Mouse (Mus musculus) G1E (cell line): ENCODE measurements around the gene Cep57. TPM values are rescaled to one million over a fixed set of nuclear protein-coding genes. Genes with fewer than 3 reads are reported as not detected.

Source experiments
- ATAC-seq: 2 replicates; pipeline ENCODE4 v1.8.0; 2016; ENCODE audit warnings: mild to moderate bottlenecking; ENCODE audit not compliant: insufficient number of reproducible peaks, poor library complexity, low FRiP score, severe bottlenecking; ENCODE audit errors: extremely low read depth
- DNase-seq: peaks from one replicate; pipeline ENCODE4 v3.0.0; 2012; ENCODE audit warnings: low spot score
- H3K27me3 ChIP-seq: 2 replicates; pipeline ENCODE4 v1.6.1; 2012; ENCODE audit warnings: mild to moderate bottlenecking, low read length, inconsistent platforms; ENCODE audit not compliant: insufficient read depth
- H3K36me3 ChIP-seq: replicated peaks from 2 replicates; pipeline ENCODE3; 2012; ENCODE audit warnings: mild to moderate bottlenecking, inconsistent platforms
- H3K4me1 ChIP-seq: 2 replicates; pipeline ENCODE4 v1.6.1; 2012; ENCODE audit warnings: low read depth, low read length, inconsistent platforms, mixed read lengths; ENCODE audit not compliant: insufficient read depth
- H3K4me3 ChIP-seq: 2 replicates; pipeline ENCODE4 v1.5.1; 2012; ENCODE audit warnings: low read depth, mild to moderate bottlenecking, inconsistent platforms, low read length, moderate library complexity, mixed read lengths
- H3K9me3 ChIP-seq: replicated peaks from 2 replicates; pipeline ENCODE4 v1.6.1; 2012; ENCODE audit warnings: inconsistent platforms
- CTCF ChIP-seq: IDR thresholded peaks from 2 replicates; pipeline ENCODE4 v1.5.1; 2012; ENCODE audit warnings: low read depth, low read length, inconsistent platforms, mixed read lengths
- GATA1 ChIP-seq: IDR thresholded peaks from 2 replicates; pipeline ENCODE4 v1.6.1; 2012; ENCODE audit warnings: borderline replicate concordance, low read length, inconsistent platforms, mixed read lengths
- GATA2 ChIP-seq: IDR thresholded peaks from 2 replicates; pipeline ENCODE4 v1.6.1; 2012; ENCODE audit warnings: low read depth, low read length, inconsistent platforms, borderline replicate concordance
- POLR2AphosphoS5 ChIP-seq: IDR thresholded peaks from 2 replicates; pipeline ENCODE4 v1.6.1; 2012; ENCODE audit warnings: low read depth, low read length, inconsistent platforms; ENCODE audit not compliant: insufficient replicate concordance
- TAL1 ChIP-seq: conservative IDR thresholded peaks from 2 replicates; pipeline ENCODE4 v1.6.1; 2012; ENCODE audit warnings: low read depth, low read length, inconsistent platforms, mixed read lengths
- polyA plus RNA-seq: library from polyadenylated mRNA; stranded (reverse); fragments of >175 nt; gene quantifications from 2 replicates; pipeline ENCODE4 v1.2.3, GENCODE M21; 2012
- total RNA-seq, 2 experiments: library from RNA; stranded (forward) in 1 of 2; stranded (reverse) in 1 of 2; fragments of 200-1000 nt in 1 of 2; fragments of >200 nt in 1 of 2; fragmentation: Nextera tagmentation in 1 of 2; gene quantifications; 2 replicates each; pipeline ENCODE4 v1.2.3; 2014 to 2017

Gene Cep57
- total and polyA plus RNA-seq, 3 experiments: 14.0 to 93.9 (median 84.5) TPM

GRCm38 (mm10) chr9:13781985-13782384 lies 44.9 kb downstream of the Cep57 start:
- H3K36me3 ChIP-seq: peaks cover 47% of the 10 kb centered on the region
- no peaks in the 10 kb centered on the region for H3K4me1 ChIP-seq
- no peaks in the 10 kb centered on the region for H3K27me3 ChIP-seq
- no peak overlapping the region for H3K4me3 ChIP-seq
- no peak for ATAC-seq
- TF ChIP-seq CTCF: no peak
- no peak for TF ChIP-seq POLR2AphosphoS5
- TF ChIP-seq TAL1: no peak
- no peak for TF ChIP-seq GATA2
- no peak for TF ChIP-seq GATA1
- H3K9me3 ChIP-seq: no peaks in the 10 kb centered on the region; the same call in 1 of the 2 replicates
- DNase-seq: no peak

- TF ChIP-seq GATA1: no peak
- no peak for TF ChIP-seq GATA2
- TF ChIP-seq POLR2AphosphoS5: no peak
- no peak for TF ChIP-seq CTCF
- TF ChIP-seq TAL1: no peak
- H3K4me3 ChIP-seq: no peak overlapping the region
- no peaks in the 10 kb centered on the region for H3K9me3 ChIP-seq
- peaks cover 2% of the 10 kb centered on the region; the same call in 1 of the 2 replicates for H3K4me1 ChIP-seq
- DNase-seq (no peak), ATAC-seq (no peak)
- H3K36me3 ChIP-seq: peaks cover 38% of the 10 kb centered on the region
- H3K27me3 ChIP-seq: no peaks in the 10 kb centered on the region
These were observed 52.2 kb downstream of the Cep57 start for GRCm38 (mm10) chr9:13774732-13775131.

- TF ChIP-seq GATA2 (no peak), POLR2AphosphoS5 (no peak), GATA1 (no peak), TAL1 (no peak), CTCF (no peak)
- no peaks in the 10 kb centered on the region for H3K27me3 ChIP-seq
- no peak for ATAC-seq
These were observed 60.3 kb downstream of the Cep57 start for GRCm38 (mm10) chr9:13766570-13766969.

GRCm38 (mm10) chr9:13765624-13766023 lies 61.3 kb downstream of the Cep57 start:
- Histone ChIP-seq H3K4me3 (no peak overlapping the region), H3K27me3 (no peaks in the 10 kb centered on the region), H3K9me3 (no peaks in the 10 kb centered on the region), H3K36me3 (peaks cover 43% of the 10 kb centered on the region), H3K4me1 (no peaks in the 10 kb centered on the region)
- DNase-seq (no peak), ATAC-seq (no peak)
- no peak for TF ChIP-seq POLR2AphosphoS5
- TF ChIP-seq TAL1: no peak
- no peak for TF ChIP-seq CTCF
- TF ChIP-seq GATA1: no peak
- TF ChIP-seq GATA2: no peak

More at GRCm38 (mm10) chr9:13766570-13766969, 60.3 kb downstream of the Cep57 start:
- Histone ChIP-seq H3K4me3 (no peak overlapping the region), H3K36me3 (peaks cover 39% of the 10 kb centered on the region), H3K4me1 (no peaks in the 10 kb centered on the region), H3K9me3 (no peaks in the 10 kb centered on the region)
- DNase-seq: no peak

- no peaks in the 10 kb centered on the region for H3K9me3 ChIP-seq
- no peak for TF ChIP-seq POLR2AphosphoS5
- no peak for TF ChIP-seq GATA1
- no peak overlapping the region for H3K4me3 ChIP-seq
- peaks cover 49% of the 10 kb centered on the region for H3K36me3 ChIP-seq
- ATAC-seq (no peak), DNase-seq (no peak)
- H3K27me3 ChIP-seq: no peaks in the 10 kb centered on the region
- H3K4me1 ChIP-seq: no peaks in the 10 kb centered on the region
These were observed 66.5 kb downstream of the Cep57 start for GRCm38 (mm10) chr9:13760430-13760829.

Other genes starting within 250 kb of the Cep57 start
- 48.2 and 51.0 TPM in 2 replicates for gene Mtmr2, start 78.7 kb downstream of the Cep57 start, total RNA-seq (2014; fragmentation: Nextera tagmentation)
- 60.9 and 72.1 TPM in 2 replicates for gene Mtmr2, start 78.7 kb downstream of the Cep57 start, total RNA-seq (2017)
- 8.3 and 9.0 TPM in 2 replicates for gene Mtmr2, start 78.7 kb downstream of the Cep57 start, polyA plus RNA-seq
- 74.5 and 81.2 TPM in 2 replicates for gene Fam76b, start 609 bp upstream of the Cep57 start, total RNA-seq (2014; fragmentation: Nextera tagmentation)
- 74.1 and 87.0 TPM in 2 replicates for gene Fam76b, start 609 bp upstream of the Cep57 start, total RNA-seq (2017)
- 20.9 and 25.3 TPM in 2 replicates for gene Fam76b, start 609 bp upstream of the Cep57 start, polyA plus RNA-seq